Mouse (Mus musculus) liver, embryonic 14.5 days (tissue): ENCODE data around the gene Siva1. TPM values are rescaled to one million over a fixed set of nuclear protein-coding genes. Genes with fewer than 3 reads are reported as not detected.

Experiments used
- ATAC-seq: fragments of 200-750 bp; cut with Nextera tagmentation; 2 replicates; pipeline ENCODE4 v1.8.0; 2017; ENCODE audit warnings: moderate number of reproducible peaks, mild to moderate bottlenecking, moderate library complexity; ENCODE audit not compliant: insufficient read depth
- DNase-seq, 3 experiments: peaks; one replicate each; pipeline ENCODE4 v3.0.0-alpha.2; 2012 to 2013; ENCODE audit warnings: low read depth in 3 of 3, low spot score in 3 of 3
- H3K27ac ChIP-seq: fragments of 300-500 bp; sonication (generic); 2 replicates; pipeline ENCODE4 v1.5.1; 2014; ENCODE audit warnings: moderate library complexity, mild to moderate bottlenecking, control low read depth, inconsistent platforms
- H3K27me3 ChIP-seq: fragments of 300-500 bp; sonication (generic); 2 replicates; pipeline ENCODE4 v1.6.1; 2014; ENCODE audit warnings: mild to moderate bottlenecking, low read length, moderate library complexity; ENCODE audit not compliant: control insufficient read depth, insufficient read depth
- H3K36me3 ChIP-seq: fragments of 300-500 bp; sonication (generic); replicated peaks from 2 replicates; pipeline ENCODE4 v1.6.1; 2014; ENCODE audit warnings: low read depth; ENCODE audit not compliant: control insufficient read depth, insufficient read depth
- H3K4me1 ChIP-seq, 2 experiments: fragments of 200-500 bp in 1 of 2; fragments of 300-500 bp in 1 of 2; sonication (generic) in 1 of 2; replicated peaks; 2 replicates each; pipeline ENCODE4 v1.6.1; 2012 to 2014; ENCODE audit warnings: antibody characterized with exemption in 1 of 2, inconsistent platforms in 1 of 2, low read length in 1 of 2; ENCODE audit not compliant: control insufficient read depth in 2 of 2, insufficient read depth in 2 of 2
- H3K4me2 ChIP-seq: fragments of 300-500 bp; sonication (generic); 2 replicates; pipeline ENCODE4 v1.6.1; 2014; ENCODE audit warnings: low read depth, mild to moderate bottlenecking, control low read depth, moderate library complexity
- H3K4me3 ChIP-seq, 2 experiments: fragments of 200-500 bp in 1 of 2; fragments of 300-500 bp in 1 of 2; sonication (generic) in 1 of 2; 2 replicates each; pipeline ENCODE4 v1.5.1; 2012 to 2014; ENCODE audit warnings: low read depth in 2 of 2, low read length in 2 of 2, mild to moderate bottlenecking in 2 of 2, control low read depth in 1 of 2, inconsistent platforms in 1 of 2, moderate library complexity in 1 of 2; ENCODE audit not compliant: insufficient read depth in 1 of 2
- H3K9ac ChIP-seq: fragments of 300-500 bp; sonication (generic); replicated peaks from 2 replicates; pipeline ENCODE4 v1.6.1; 2014; ENCODE audit warnings: mild to moderate bottlenecking, control low read depth, moderate library complexity
- H3K9me3 ChIP-seq: fragments of 300-500 bp; sonication (generic); 2 replicates; pipeline ENCODE4 v1.6.1; 2016; ENCODE audit warnings: low read length, mixed read lengths; ENCODE audit not compliant: control insufficient read depth
- CTCF ChIP-seq: IDR thresholded peaks from 2 replicates; pipeline ENCODE4 v1.5.1; 2016; ENCODE audit warnings: antibody characterized with exemption, low read depth, control low read depth
- EP300 ChIP-seq: IDR thresholded peaks from 2 replicates; pipeline ENCODE4 v1.6.1; 2016; ENCODE audit warnings: antibody characterized with exemption, low read depth
- WGBS: fragments of 180-500 bp; shearing (Covaris S2); extraction: QIAGEN DNeasy Blood & Tissue Kit; methylation state at CpG from one replicate; pipeline ENCODE4 v1.1.7; 2014; ENCODE audit not compliant: insufficient replicate concordance; 5-methylcytosine and 5-hydroxymethylcytosine counted together
- polyA plus RNA-seq, 2 experiments: library from polyadenylated mRNA; depleted of rRNA in 1 of 2; stranded (reverse) in 1 of 2; unstranded in 1 of 2; fragments of >200 nt; fragmentation: Nextera tagmentation in 1 of 2; extraction: Ambion mirVana in 1 of 2; gene quantifications; 2 replicates each; pipeline versions ENCODE4 v1.2.1 to v1.2.3; 2012 to 2014

Siva1 gene
- polyA plus RNA-seq, 2 experiments = 70.6 to 157 TPM

GRCm38 (mm10) chr12:112597618-112598017, 46.9 kb upstream of the Siva1 start:
- H3K27me3 ChIP-seq = no peaks in the 10 kb centered on the region
- no peak overlapping the region for H3K4me2 ChIP-seq
- 75% methylated on average over 8 of the region's 8 CpGs for whole genome bisulfite sequencing
- TF ChIP-seq CTCF (no peak), EP300 (no peak)
- no peak overlapping the region for H3K9ac ChIP-seq
- no peak for DNase-seq
- no peak overlapping the region for H3K4me3 ChIP-seq
- H3K4me1 ChIP-seq = peaks cover 3 to 32% of the 10 kb centered on the region in 2 experiments; a peak in 3 of 4 replicates
- H3K36me3 ChIP-seq = no peaks in the 10 kb centered on the region
- no peak overlapping the region for H3K27ac ChIP-seq
- no peak for ATAC-seq
- no peaks in the 10 kb centered on the region for H3K9me3 ChIP-seq

DNA sequence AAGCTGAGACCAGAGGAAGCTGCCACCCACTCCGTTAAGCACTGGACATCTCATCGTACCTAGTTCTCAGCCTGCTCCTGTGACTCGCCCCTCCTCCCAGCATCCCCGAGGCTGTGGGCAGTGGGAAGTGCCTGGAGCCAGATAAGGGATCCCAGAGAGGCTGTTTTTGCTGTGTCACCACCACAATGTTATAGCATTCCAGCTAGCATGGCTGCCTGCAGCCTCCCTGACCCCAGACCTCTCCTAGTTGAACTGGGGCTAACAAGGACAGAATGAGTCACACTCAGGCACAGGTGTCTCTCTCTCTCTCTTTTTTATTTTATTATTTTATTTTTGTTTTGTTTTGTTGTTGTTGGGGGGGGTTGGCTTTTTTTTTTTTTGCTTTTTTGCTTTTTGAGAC, 45.3 kb upstream of the Siva1 start:
- H3K9ac ChIP-seq = no peak overlapping the region
- H3K4me3 ChIP-seq = no peak overlapping the region
- peak overlapping the region; percentile 13; the same call in 1 of the 2 replicates for H3K4me2 ChIP-seq
- no peak for TF ChIP-seq CTCF
- no peak for TF ChIP-seq EP300
- ATAC-seq (peak; percentile 63), DNase-seq (peak in 1 of 3 experiments; percentile 34)
- no peak overlapping the region for H3K27ac ChIP-seq
- WGBS = 0% methylated on average over 4 of the region's 4 CpGs
- no peaks in the 10 kb centered on the region for H3K36me3 ChIP-seq
- H3K27me3 ChIP-seq = no peaks in the 10 kb centered on the region
- no peaks in the 10 kb centered on the region for H3K9me3 ChIP-seq
- H3K4me1 ChIP-seq = peaks cover 3 to 27% of the 10 kb centered on the region in 2 experiments; a peak in 3 of 4 replicates

GRCm38 (mm10) chr12:112599942-112600611, 44.4 kb upstream of the Siva1 start:
- H3K9ac ChIP-seq = no peak overlapping the region
- DNase-seq (no peak), ATAC-seq (no peak)
- no peaks in the 10 kb centered on the region for H3K9me3 ChIP-seq
- H3K4me3 ChIP-seq = no peak overlapping the region
- no peaks in the 10 kb centered on the region for H3K27me3 ChIP-seq
- TF ChIP-seq EP300 (no peak), CTCF (no peak)
- H3K27ac ChIP-seq = no peak overlapping the region
- WGBS = 66% methylated on average over 30 of the region's 30 CpGs
- peaks cover 3 to 19% of the 10 kb centered on the region in 2 experiments; a peak in 3 of 4 replicates for H3K4me1 ChIP-seq
- H3K4me2 ChIP-seq = no peak overlapping the region
- no peaks in the 10 kb centered on the region for H3K36me3 ChIP-seq

DNA sequence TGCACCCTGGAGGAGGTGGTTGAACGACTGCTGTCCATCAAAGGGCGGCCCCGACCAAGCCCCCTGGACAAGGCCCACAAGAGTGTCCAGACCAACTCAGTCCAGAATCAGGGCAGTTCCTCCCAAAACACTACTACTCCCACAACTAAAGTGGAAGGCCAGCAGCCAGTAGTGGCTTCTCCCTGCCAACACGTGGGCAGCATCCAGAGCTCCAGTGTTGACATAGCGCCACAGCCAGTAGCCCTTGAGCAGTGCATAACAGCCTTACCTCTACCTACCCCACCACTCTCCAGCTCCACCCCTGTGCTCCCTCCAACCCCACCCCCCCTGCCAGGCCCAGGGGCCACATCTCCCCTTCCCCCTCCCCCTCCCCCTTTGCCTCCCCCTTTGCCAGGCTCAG, 40.5 kb upstream of the Siva1 start:
- ATAC-seq (no peak), DNase-seq (no peak)
- no peaks in the 10 kb centered on the region for H3K36me3 ChIP-seq
- no peak overlapping the region for H3K4me2 ChIP-seq
- no peak overlapping the region for H3K9ac ChIP-seq
- 74% methylated on average over 5 of the region's 5 CpGs for WGBS
- H3K27ac ChIP-seq = no peak overlapping the region
- H3K4me3 ChIP-seq = no peak overlapping the region
- no peaks in the 10 kb centered on the region for H3K9me3 ChIP-seq
- TF ChIP-seq CTCF = no peak
- H3K4me1 ChIP-seq = peaks cover under 1 to 11% of the 10 kb centered on the region in 2 experiments; a peak in 3 of 4 replicates
- H3K27me3 ChIP-seq = no peaks in the 10 kb centered on the region

DNA sequence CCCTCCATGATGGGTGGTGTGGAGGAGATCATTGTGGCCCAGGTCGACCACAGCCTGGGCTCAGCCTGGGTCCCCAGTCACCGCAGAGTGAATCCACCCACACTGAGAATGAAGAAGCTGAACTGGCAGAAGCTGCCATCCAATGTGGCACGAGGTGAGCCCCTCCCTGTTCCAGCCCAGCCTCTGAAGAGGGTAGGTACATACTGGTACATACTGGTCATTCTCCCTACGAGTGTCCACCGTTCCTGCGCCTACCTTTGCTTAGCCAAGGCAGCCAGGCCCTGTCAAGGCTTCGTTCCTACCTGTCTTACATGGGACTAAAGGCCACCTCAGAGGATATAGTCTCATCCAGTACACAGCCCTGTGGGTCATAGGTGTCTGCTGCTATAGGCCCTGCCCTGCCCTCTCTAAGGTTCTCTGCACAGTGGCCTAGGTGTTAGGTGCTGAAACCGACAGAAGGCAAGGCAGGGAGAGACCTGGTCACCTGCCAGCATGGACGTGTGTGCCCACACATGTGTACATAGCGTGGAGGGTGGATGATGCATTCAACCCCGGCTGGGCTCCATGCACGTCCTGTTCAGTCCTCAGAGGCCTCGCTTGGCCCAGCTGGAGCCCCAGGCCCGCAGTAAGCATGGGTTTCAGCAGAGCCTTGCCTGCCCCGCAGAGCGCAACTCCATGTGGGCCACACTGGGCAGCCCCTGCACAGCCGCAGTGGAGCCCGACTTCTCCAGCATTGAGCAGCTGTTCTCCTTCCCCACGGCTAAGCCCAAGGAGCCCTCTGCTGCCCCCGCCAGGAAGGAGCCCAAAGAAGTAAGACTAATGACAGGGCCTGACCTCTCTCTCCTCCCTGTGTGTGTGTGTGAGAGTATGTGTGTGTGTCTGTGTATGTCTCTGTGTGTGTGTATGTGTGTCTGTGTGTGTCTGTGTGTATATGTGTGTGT, 39.5 kb upstream of the Siva1 start:
- ATAC-seq (peak; percentile 40; the same call in 1 of the 2 replicates), DNase-seq (no peak)
- no peaks in the 10 kb centered on the region for H3K36me3 ChIP-seq
- TF ChIP-seq CTCF = peak; percentile 48
- no peak for TF ChIP-seq EP300
- H3K9me3 ChIP-seq = no peaks in the 10 kb centered on the region
- peaks cover 0 to 3% of the 10 kb centered on the region in 2 experiments; a peak in 1 of 4 replicates for H3K4me1 ChIP-seq
- H3K27ac ChIP-seq = no peak overlapping the region
- H3K4me2 ChIP-seq = no peak overlapping the region
- H3K4me3 ChIP-seq = no peak overlapping the region
- WGBS = 62% methylated on average over 20 of the region's 20 CpGs
- no peak overlapping the region for H3K9ac ChIP-seq
- H3K27me3 ChIP-seq = no peaks in the 10 kb centered on the region
